Mouse (Mus musculus) neural tube, embryonic 14.5 days (tissue): ENCODE measurements around the gene Ctbp2. TPM values are rescaled to one million over a fixed set of nuclear protein-coding genes. Genes with fewer than 3 reads are reported as not detected.

Source experiments
- ATAC-seq: fragments of 200-750 bp; cut with Nextera tagmentation; 2 replicates; pipeline ENCODE4 v1.8.0; 2017; ENCODE audit warnings: low read depth, mild to moderate bottlenecking, moderate TSS enrichment, moderate library complexity
- H3K27ac ChIP-seq: fragments of 300-500 bp; sonication (generic); 2 replicates; pipeline ENCODE4 v1.5.1; 2014; ENCODE audit warnings: low read depth, mild to moderate bottlenecking, control low read depth, low read length, moderate library complexity, mixed read lengths
- H3K27me3 ChIP-seq: fragments of 300-500 bp; sonication (generic); 2 replicates; pipeline ENCODE4 v1.6.1; 2014; ENCODE audit warnings: low read length; ENCODE audit not compliant: control insufficient read depth, insufficient read depth
- H3K36me3 ChIP-seq: fragments of 300-500 bp; sonication (generic); 2 replicates; pipeline ENCODE4 v1.6.1; 2014; ENCODE audit warnings: low read length, mixed read lengths; ENCODE audit not compliant: control insufficient read depth, insufficient read depth
- H3K4me1 ChIP-seq: fragments of 300-500 bp; sonication (generic); 2 replicates; pipeline ENCODE4 v1.6.1; 2014; ENCODE audit warnings: low read length; ENCODE audit not compliant: control insufficient read depth, insufficient read depth
- H3K4me2 ChIP-seq: fragments of 300-500 bp; sonication (generic); 2 replicates; pipeline ENCODE4 v1.6.1; 2014; ENCODE audit warnings: mild to moderate bottlenecking, low read depth, low read length, control low read depth
- H3K4me3 ChIP-seq: fragments of 300-500 bp; sonication (generic); 2 replicates; pipeline ENCODE4 v1.5.1; 2014; ENCODE audit warnings: low read depth, low read length, control low read depth, mixed read lengths
- H3K9ac ChIP-seq: fragments of 300-500 bp; sonication (generic); replicated peaks from 2 replicates; pipeline ENCODE4 v1.6.1; 2014; ENCODE audit warnings: low read depth, mild to moderate bottlenecking, control low read depth, low read length, mixed read lengths
- H3K9me3 ChIP-seq: fragments of 300-500 bp; sonication (generic); 2 replicates; pipeline ENCODE4 v1.6.1; 2016; ENCODE audit warnings: low read length; ENCODE audit not compliant: control insufficient read depth
- WGBS: fragments of 180-500 bp; shearing (Covaris S2); extraction: QIAGEN DNeasy Blood & Tissue Kit; methylation state at CpG from one replicate; pipeline ENCODE4 v1.1.7; 2014; 5-methylcytosine and 5-hydroxymethylcytosine counted together
- polyA plus RNA-seq: library from polyadenylated mRNA; unstranded; fragments of >200 nt; fragmentation: Nextera tagmentation; extraction: Ambion mirVana; gene quantifications from 2 replicates; pipeline ENCODE4 v1.2.1, GENCODE M21; 2014

Gene Ctbp2
- polyA plus RNA-seq, 1 experiment from 2014 or later = 65.0 TPM

- no peaks in the 10 kb centered on the region for H3K27me3 ChIP-seq
- WGBS = 90% methylated on average over 13 of the region's 13 CpGs
- H3K9me3 ChIP-seq = no peaks in the 10 kb centered on the region
- H3K4me2 ChIP-seq = no peak overlapping the region
- ATAC-seq = no peak
- H3K4me3 ChIP-seq = no peak overlapping the region
- H3K4me1 ChIP-seq = peaks cover 35% of the 10 kb centered on the region
- no peak overlapping the region for H3K27ac ChIP-seq
- H3K36me3 ChIP-seq = no peaks in the 10 kb centered on the region
- no peak overlapping the region for H3K9ac ChIP-seq
Observed at GRCm38 (mm10) chr7:133083936-133084614, 40.1 kb downstream of the Ctbp2 start.

- Histone ChIP-seq H3K9ac (no peak overlapping the region), H3K36me3 (no peaks in the 10 kb centered on the region), H3K4me2 (no peak overlapping the region), H3K27ac (no peak overlapping the region), H3K27me3 (no peaks in the 10 kb centered on the region), H3K4me3 (no peak overlapping the region), H3K9me3 (no peaks in the 10 kb centered on the region), H3K4me1 (peaks cover 36% of the 10 kb centered on the region)
- WGBS = 78% methylated on average over 1 of the region's 1 CpGs
- ATAC-seq = no peak
Observed at GRCm38 (mm10) chr7:133078929-133079328, 45.2 kb downstream of the Ctbp2 start.

GRCm38 (mm10) chr7:133074462-133075133, 49.6 kb downstream of the Ctbp2 start:
- ATAC-seq = no peak
- H3K4me2 ChIP-seq = no peak overlapping the region
- H3K4me1 ChIP-seq = peaks cover 51% of the 10 kb centered on the region

GRCm38 (mm10) chr7:133073147-133073651, 51.0 kb downstream of the Ctbp2 start:
- Histone ChIP-seq H3K9ac (no peak overlapping the region), H3K9me3 (no peaks in the 10 kb centered on the region), H3K4me2 (no peak overlapping the region), H3K4me3 (no peak overlapping the region), H3K27me3 (no peaks in the 10 kb centered on the region), H3K4me1 (peaks cover 64% of the 10 kb centered on the region), H3K36me3 (no peaks in the 10 kb centered on the region), H3K27ac (no peak overlapping the region)
- ATAC-seq = no peak
- WGBS = 25% methylated on average over 9 of the region's 9 CpGs

More at GRCm38 (mm10) chr7:133074462-133075133, 49.6 kb downstream of the Ctbp2 start:
- no peaks in the 10 kb centered on the region for H3K36me3 ChIP-seq
- H3K27me3 ChIP-seq = no peaks in the 10 kb centered on the region
- WGBS = 26% methylated on average over 10 of the region's 10 CpGs
- no peak overlapping the region for H3K4me3 ChIP-seq
- H3K27ac ChIP-seq = no peak overlapping the region; the same call in 1 of the 2 replicates
- no peaks in the 10 kb centered on the region for H3K9me3 ChIP-seq
- no peak overlapping the region for H3K9ac ChIP-seq

- 28% methylated on average over 4 of the region's 4 CpGs for WGBS
- H3K4me2 ChIP-seq = no peak overlapping the region
Observed at GRCm38 (mm10) chr7:133072535-133072934, 51.6 kb downstream of the Ctbp2 start.

GRCm38 (mm10) chr7:133067321-133067841, 56.8 kb downstream of the Ctbp2 start:
- Histone ChIP-seq H3K4me3 (no peak overlapping the region), H3K27ac (peak overlapping the region; percentile 7), H3K27me3 (no peaks in the 10 kb centered on the region), H3K4me2 (no peak overlapping the region), H3K36me3 (no peaks in the 10 kb centered on the region), H3K9ac (no peak overlapping the region), H3K9me3 (no peaks in the 10 kb centered on the region), H3K4me1 (peaks cover 62% of the 10 kb centered on the region)
- WGBS = 27% methylated on average over 7 of the region's 7 CpGs
- ATAC-seq = peak; percentile 44

More at GRCm38 (mm10) chr7:133072535-133072934, 51.6 kb downstream of the Ctbp2 start:
- Histone ChIP-seq H3K9me3 (no peaks in the 10 kb centered on the region), H3K36me3 (no peaks in the 10 kb centered on the region), H3K4me1 (peaks cover 71% of the 10 kb centered on the region), H3K27ac (no peak overlapping the region), H3K27me3 (no peaks in the 10 kb centered on the region), H3K4me3 (no peak overlapping the region), H3K9ac (no peak overlapping the region)
- ATAC-seq = no peak

- peak; percentile 36 for ATAC-seq
- H3K9me3 ChIP-seq = no peaks in the 10 kb centered on the region
- 16% methylated on average over 6 of the region's 6 CpGs for WGBS
Observed at GRCm38 (mm10) chr7:133066776-133067175, 57.4 kb downstream of the Ctbp2 start.

GRCm38 (mm10) chr7:133062055-133062454, 62.1 kb downstream of the Ctbp2 start:
- Histone ChIP-seq H3K9ac (no peak overlapping the region), H3K27me3 (no peaks in the 10 kb centered on the region), H3K9me3 (no peaks in the 10 kb centered on the region), H3K27ac (no peak overlapping the region), H3K4me1 (peaks cover 23% of the 10 kb centered on the region), H3K36me3 (no peaks in the 10 kb centered on the region), H3K4me2 (no peak overlapping the region), H3K4me3 (no peak overlapping the region)
- 87% methylated on average over 3 of the region's 3 CpGs for WGBS
- ATAC-seq = no peak

More at GRCm38 (mm10) chr7:133066776-133067175, 57.4 kb downstream of the Ctbp2 start:
- Histone ChIP-seq H3K27ac (peak overlapping the region; percentile 18; the same call in 1 of the 2 replicates), H3K36me3 (no peaks in the 10 kb centered on the region), H3K9ac (no peak overlapping the region), H3K4me2 (no peak overlapping the region), H3K4me1 (peaks cover 56% of the 10 kb centered on the region), H3K4me3 (no peak overlapping the region), H3K27me3 (no peaks in the 10 kb centered on the region)

- WGBS = 85% methylated on average over 6 of the region's 6 CpGs
Observed at GRCm38 (mm10) chr7:133060170-133060569, 64.0 kb downstream of the Ctbp2 start.

More at GRCm38 (mm10) chr7:133060170-133060569, 64.0 kb downstream of the Ctbp2 start:
- H3K9me3 ChIP-seq = no peaks in the 10 kb centered on the region
- H3K36me3 ChIP-seq = peaks cover 2% of the 10 kb centered on the region; the same call in 1 of the 2 replicates
- no peaks in the 10 kb centered on the region for H3K27me3 ChIP-seq
- ATAC-seq = no peak
- H3K9ac ChIP-seq = no peak overlapping the region
- no peak overlapping the region for H3K4me2 ChIP-seq
- H3K4me3 ChIP-seq = no peak overlapping the region
- no peak overlapping the region for H3K27ac ChIP-seq
- H3K4me1 ChIP-seq = peaks cover 9% of the 10 kb centered on the region
